Mouse (Mus musculus): ENCODE results near the gene Cggbp1.

Gene Cggbp1

DNA sequence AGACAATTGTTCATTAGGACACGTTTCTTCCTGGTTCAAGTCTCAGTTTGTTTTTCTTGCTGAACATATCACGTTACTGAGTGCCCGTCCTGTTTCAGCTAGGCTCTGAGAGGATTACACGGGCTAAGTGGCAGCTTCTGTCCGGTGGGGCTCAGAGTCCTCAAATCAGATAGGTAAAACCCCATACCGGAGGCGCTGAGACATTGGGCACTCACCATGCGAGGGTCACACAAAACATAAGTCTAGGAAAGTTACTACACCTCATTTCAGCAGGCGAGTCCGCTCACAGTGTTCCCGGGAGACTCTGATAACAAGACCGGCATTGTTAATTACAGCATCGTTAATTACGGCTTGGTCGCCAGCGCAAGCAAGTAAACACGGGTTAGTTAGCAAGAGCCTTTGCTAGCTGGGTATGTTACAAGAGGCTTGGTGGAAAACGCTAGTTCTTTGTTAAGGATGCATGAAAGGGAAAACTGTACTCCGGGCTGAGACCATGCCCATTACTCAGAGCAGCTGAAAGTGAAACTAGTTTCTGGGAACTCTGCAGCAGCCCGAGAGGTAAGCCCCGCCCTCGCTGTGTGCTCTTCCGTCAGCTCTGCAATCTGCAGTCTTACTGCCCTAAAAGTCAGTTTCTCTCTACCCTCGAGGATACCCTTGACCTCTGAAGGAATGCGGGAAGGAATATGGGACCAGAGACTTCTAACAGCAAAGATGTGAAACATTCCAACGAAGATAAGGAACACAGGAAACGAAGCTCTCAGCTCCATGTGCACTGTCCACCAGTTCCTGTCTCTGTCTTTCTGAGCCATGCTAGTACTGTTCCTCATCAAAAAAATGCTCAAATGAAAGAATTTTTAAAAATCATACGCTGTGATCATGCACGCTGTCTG is 21.9 kb downstream of the Cggbp1 start:
- peak; percentile 76 for DNase-seq (ENCODE audit: low read depth, low spot score)

- no peak for DNase-seq (ENCODE audit: low read depth, low spot score)
These were observed 23.6 kb downstream of the Cggbp1 start for GRCm38 (mm10) chr16:64875384-64875783.

DNA sequence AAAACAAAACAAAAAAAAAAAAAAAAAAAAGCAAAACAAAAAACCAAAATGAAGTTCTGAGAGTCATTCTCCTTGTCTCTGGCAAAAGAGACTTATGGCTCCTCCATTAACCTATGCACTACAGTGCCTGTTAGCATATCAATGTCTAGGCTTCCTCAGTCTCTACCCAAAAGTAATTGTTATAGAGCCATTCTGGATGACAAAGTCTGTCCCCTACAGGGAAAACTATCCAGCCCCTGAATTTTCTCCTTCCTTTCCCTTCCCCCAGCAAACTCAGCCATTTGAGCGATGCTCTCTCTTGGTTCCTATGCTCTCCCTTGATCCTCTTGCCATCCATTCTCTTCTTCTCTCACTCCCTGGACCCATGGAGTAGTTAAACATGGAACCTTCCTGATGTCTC is 24.0 kb downstream of the Cggbp1 start:
- no peak for DNase-seq (ENCODE audit: low read depth, low spot score)

GRCm38 (mm10) chr16:64876631-64877265 is 25.0 kb downstream of the Cggbp1 start:
- no peak for DNase-seq (ENCODE audit: low read depth, low spot score)

- DNase-seq (ENCODE audit: low read depth, low spot score), result no peak
These were observed 25.5 kb downstream of the Cggbp1 start for GRCm38 (mm10) chr16:64877314-64877713.

DNA sequence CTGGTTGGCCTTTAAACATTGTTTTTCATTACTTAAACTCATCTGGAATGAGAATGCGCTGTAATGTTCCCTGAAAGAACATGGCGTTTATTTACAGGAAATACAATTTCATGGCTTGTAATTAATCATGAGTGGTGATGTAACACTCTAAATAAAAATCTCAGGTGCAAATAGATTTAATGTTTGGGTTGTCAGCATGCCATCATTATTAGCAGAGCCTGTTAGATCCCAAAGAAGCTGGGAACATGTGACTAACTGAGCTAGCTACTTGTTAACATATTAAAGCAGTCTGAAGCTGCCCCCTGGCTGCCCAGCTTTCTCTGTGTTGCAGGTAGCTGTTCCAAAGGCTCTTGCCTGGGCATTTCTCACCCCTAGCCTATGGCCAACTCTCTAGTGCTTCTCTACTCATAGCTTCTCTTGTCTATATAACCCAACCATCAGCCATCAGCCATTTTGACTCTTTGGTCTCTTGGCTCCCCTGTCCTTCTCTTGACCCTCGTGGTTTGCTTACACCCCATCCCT is 26.9 kb downstream of the Cggbp1 start:
- DNase-seq (ENCODE audit: low read depth, low spot score), result no peak

GRCm38 (mm10) chr16:64879735-64880134 is 27.9 kb downstream of the Cggbp1 start:
- no peak for DNase-seq (ENCODE audit: low read depth, low spot score)

GRCm38 (mm10) chr16:64880986-64881385 is 29.2 kb downstream of the Cggbp1 start:
- DNase-seq (ENCODE audit: low read depth, low spot score), result no peak

DNA sequence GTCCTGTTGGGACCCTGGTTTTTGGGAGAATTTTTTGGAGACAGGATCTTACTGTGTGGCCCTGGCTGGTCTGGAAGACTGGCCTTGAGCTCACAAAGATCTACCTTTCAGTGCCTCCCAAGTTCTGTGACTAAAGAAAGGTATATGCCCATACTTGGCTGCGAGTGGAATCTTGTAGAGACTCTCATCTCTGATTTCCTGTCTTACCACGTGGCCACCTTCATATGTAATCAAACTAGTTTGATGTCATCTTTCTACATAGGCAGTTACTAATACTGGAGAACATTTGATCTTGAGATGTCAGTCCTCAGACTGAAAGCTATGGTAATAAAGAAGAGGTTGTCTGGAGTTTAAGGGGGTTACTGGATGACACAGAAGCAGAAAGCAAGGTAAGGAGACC is 29.6 kb downstream of the Cggbp1 start:
- DNase-seq (ENCODE audit: low read depth, low spot score), result no peak

DNA sequence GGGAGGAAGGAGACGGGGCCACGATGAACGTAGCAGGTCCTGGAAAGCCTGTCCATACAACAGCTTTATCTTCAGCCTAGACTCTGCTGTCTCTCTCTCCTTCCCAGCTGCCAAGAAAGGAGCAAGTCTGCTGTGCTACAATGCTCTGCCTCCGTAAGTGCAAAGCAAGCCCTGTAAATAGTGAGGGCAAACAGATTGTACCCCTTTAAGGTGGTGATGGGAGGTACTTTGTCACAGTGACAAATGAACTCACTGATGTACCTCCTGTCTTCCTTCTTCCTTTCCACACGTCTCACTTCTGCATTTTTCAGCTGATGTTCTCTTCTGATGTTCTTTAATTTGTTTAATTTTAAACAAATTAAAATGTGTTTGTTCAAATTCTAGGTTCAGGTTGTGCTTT is 32.1 kb downstream of the Cggbp1 start:
- no peak for DNase-seq (ENCODE audit: low read depth, low spot score)

DNA sequence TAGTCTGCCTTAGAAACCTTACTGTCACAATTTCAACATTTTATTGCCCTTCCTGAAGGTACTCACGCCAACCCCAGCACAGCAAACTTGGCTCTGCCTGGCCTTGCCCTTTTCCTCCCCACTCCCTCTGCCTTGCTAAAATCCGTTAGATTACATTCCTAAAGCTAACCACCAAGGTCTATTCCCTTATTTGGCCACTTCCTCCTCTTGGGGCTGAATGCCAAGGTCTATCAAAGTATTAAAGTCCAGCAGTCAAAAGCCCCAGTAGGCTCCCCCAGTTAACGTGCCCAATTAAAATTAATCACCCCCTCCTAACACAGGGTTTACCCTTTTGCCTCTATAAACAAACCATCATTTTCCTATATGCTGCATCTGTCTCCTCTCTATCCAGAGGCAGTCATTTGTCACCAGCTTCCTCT is 32.6 kb downstream of the Cggbp1 start:
- DNase-seq (ENCODE audit: low read depth, low spot score), result peak; percentile 25

DNA sequence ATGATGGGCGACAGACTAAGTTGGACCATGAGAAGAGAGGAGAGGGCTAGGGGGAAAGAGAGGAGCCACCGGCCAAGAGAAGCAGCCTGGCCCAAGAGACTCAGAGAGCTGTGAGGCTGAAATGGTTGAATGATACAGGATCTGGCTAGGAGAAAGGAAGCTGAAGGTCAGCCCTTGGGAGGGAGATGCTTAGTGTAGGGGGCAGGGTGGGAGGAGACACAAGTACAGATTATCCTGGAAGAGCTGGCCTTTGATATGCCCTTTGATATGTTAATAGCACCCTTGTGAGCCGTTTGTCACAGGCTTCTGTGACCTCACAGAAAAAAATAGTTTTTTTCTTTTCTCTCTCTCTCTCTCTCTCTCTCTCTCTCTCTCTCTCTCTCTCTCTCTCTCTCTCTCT is 33.3 kb downstream of the Cggbp1 start:
- peak; percentile 34 for DNase-seq (ENCODE audit: low read depth, low spot score)

- DNase-seq (ENCODE audit: low read depth, low spot score), result no peak
These were observed 33.8 kb downstream of the Cggbp1 start for GRCm38 (mm10) chr16:64885547-64885946.

- no peak for DNase-seq (ENCODE audit: low read depth, low spot score)
These were observed 37.7 kb downstream of the Cggbp1 start for GRCm38 (mm10) chr16:64889496-64889895.

DNA sequence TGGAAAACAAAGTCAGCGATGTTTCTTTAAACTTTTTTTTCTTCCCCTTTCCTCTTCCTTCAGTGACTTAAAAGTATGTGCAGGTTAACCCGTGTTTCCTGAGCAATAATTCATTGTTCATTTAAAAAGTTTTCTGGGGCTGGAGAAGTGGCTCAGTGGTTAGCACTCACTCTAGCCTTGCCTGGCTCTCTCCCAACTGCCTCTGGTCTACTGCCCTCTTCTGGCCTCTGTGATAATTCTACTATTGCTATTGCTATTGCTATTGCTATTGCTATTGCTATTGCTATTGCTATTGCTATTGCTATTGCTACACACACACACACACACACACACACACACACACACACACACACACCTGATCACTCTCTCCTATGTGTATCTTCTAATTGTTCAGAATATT is 47.3 kb downstream of the Cggbp1 start:
- no peak for DNase-seq (ENCODE audit: low read depth, low spot score)

GRCm38 (mm10) chr16:64903328-64903727 is 51.5 kb downstream of the Cggbp1 start:
- DNase-seq (ENCODE audit: low read depth, low spot score), result no peak

- no peak for DNase-seq (ENCODE audit: low read depth, low spot score)
These were observed 55.3 kb downstream of the Cggbp1 start for GRCm38 (mm10) chr16:64907112-64907511.

DNA sequence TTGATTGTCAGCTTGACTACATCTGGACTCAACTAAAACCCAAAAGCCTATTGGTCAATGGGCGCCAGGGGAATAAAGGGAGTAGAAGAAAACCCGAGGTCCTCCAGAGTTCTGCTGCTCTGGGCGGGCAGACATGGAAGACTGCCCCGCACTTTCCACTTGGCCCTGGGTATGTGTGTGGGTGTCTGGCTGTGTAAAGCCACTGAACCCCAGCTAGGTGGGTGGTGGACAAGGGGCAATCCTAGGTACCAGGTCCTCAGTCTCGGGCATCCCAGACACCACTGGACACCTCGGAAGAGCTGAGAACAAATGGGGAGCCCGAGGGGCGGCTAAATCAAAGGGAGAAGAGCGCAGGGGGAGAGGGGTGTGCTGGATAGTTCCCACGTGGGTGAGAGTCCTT is 57.0 kb downstream of the Cggbp1 start:
- DNase-seq (ENCODE audit: low read depth, low spot score), result no peak

All from mesoderm, embryonic 11.5 days (tissue).